8 mouse cellular contexts compared by ENCODE assay signal in the genomic region with DNA sequence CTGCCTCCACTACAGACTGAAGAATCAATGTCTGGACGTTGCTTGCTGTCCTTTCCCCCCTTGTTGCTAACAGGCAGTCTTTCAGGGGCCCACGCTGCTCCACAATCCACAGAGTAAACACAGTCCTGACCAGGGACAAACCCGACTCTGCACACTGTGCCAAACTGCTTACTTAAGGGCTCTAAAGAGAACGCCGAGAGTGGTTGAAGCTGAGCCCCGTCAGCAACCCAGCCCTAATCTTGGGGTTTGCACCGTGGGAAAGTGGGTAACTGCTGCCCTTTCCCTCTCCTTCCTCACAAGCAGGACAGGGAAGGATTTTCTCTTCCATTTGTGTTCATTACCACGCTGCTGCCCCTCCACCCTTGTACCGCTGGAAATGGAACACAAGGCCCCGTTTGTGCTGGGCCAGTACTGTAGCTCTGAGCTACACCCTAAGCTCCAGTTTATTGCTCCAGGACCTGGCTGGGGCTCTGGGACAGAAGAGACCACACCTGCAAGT.
A peak's percentile ranks its signal among the peaks of the same experiment; 100 is the strongest.
DNase-seq lines count a peak whose midpoint lies in the region; ATAC-seq lines count a peak whose summit lies in the region.

No protein-coding gene starts in this region.

- no peak; the same call in 1 of the 2 replicates for ATAC-seq in kidney, embryonic 14.5 days (ENCODE audit: low FRiP score, low TSS enrichment)
- ATAC-seq in embryonic facial prominence, embryonic 11.5 days (replicated peaks; ENCODE audit: insufficient number of reproducible peaks, low FRiP score, low TSS enrichment, low read depth), result no peak
- peak; percentile 69 for ATAC-seq in limb, embryonic 13.5 days (ENCODE audit: low FRiP score, low read depth)
- ATAC-seq in neural tube, embryonic 15.5 days (ENCODE audit: low FRiP score), result peak; percentile 53

- peak overlapping the region; percentile 18; the same call in 1 of the 2 replicates for H3K9ac ChIP-seq in kidney, embryonic 14.5 days (ENCODE audit: low read depth, low read length)
- 0 out of 2 replicates have a peak overlapping the region, but pooled peaks have one; percentile 3 for H3K9ac ChIP-seq in embryonic facial prominence, embryonic 11.5 days (replicated peaks; ENCODE audit: low read length)
- no peak overlapping the region for H3K9ac ChIP-seq in limb, embryonic 13.5 days
- H3K9ac ChIP-seq in neural tube, embryonic 15.5 days (replicated peaks), result no peak overlapping the region

- H3K36me3 ChIP-seq in kidney, embryonic 14.5 days (ENCODE audit: control insufficient read depth, insufficient read depth, low read length), result no peaks in the 10 kb centered on the region
- H3K36me3 ChIP-seq in embryonic facial prominence, embryonic 11.5 days (replicated peaks; ENCODE audit: control insufficient read depth, insufficient read depth, low read depth, low read length), result no peaks in the 10 kb centered on the region
- no peaks in the 10 kb centered on the region for H3K36me3 ChIP-seq in limb, embryonic 13.5 days
- H3K36me3 ChIP-seq in neural tube, embryonic 15.5 days, result no peaks in the 10 kb centered on the region

- DNase-seq in kidney, postnatal 14 days, result no peak
- DNase-seq in embryonic facial prominence, embryonic 11.5 days (ENCODE audit: low spot score), result peak; percentile 17
- DNase-seq in left cerebral cortex, adult 8-10 months (ENCODE audit: low spot score in 2 of 2), result no peak
- no peak for DNase-seq in frontal cortex, postnatal 36 days (ENCODE audit: low spot score in 2 of 2)
- no peak for DNase-seq in spleen, adult 18-20 months

- H3K4me1 ChIP-seq in kidney, embryonic 14.5 days (ENCODE audit: control insufficient read depth, insufficient read depth, low read length), result peaks cover 36% of the 10 kb centered on the region
- peaks cover 5% of the 10 kb centered on the region; the same call in 1 of the 2 replicates for H3K4me1 ChIP-seq in embryonic facial prominence, embryonic 11.5 days (ENCODE audit: control insufficient read depth, insufficient read depth, low read length)
- peaks cover 48% of the 10 kb centered on the region for H3K4me1 ChIP-seq in limb, embryonic 13.5 days
- H3K4me1 ChIP-seq in neural tube, embryonic 15.5 days, result peaks cover 35% of the 10 kb centered on the region

- H3K27ac ChIP-seq in kidney, embryonic 14.5 days (ENCODE audit: low read depth, low read length), result peak overlapping the region; percentile 95
- H3K27ac ChIP-seq in embryonic facial prominence, embryonic 11.5 days (replicated peaks; ENCODE audit: low read depth, low read length), result peak overlapping the region; percentile 66
- H3K27ac ChIP-seq in limb, embryonic 13.5 days, result peak overlapping the region; percentile 89
- peak overlapping the region; percentile 66 for H3K27ac ChIP-seq in neural tube, embryonic 15.5 days (replicated peaks)

- H3K9me3 ChIP-seq in kidney, embryonic 14.5 days (ENCODE audit: control insufficient read depth, low read length), result no peaks in the 10 kb centered on the region
- H3K9me3 ChIP-seq in embryonic facial prominence, embryonic 11.5 days (replicated peaks; ENCODE audit: control insufficient read depth, low read length), result no peaks in the 10 kb centered on the region
- H3K9me3 ChIP-seq in limb, embryonic 13.5 days, result no peaks in the 10 kb centered on the region
- H3K9me3 ChIP-seq in neural tube, embryonic 15.5 days (replicated peaks), result no peaks in the 10 kb centered on the region

- no peak overlapping the region for H3K4me3 ChIP-seq in kidney, embryonic 14.5 days (ENCODE audit: low read length)
- no peak overlapping the region for H3K4me3 ChIP-seq in embryonic facial prominence, embryonic 11.5 days (ENCODE audit: low read depth, low read length)
- H3K4me3 ChIP-seq in limb, embryonic 13.5 days, result no peak overlapping the region
- H3K4me3 ChIP-seq in neural tube, embryonic 15.5 days (replicated peaks), result no peak overlapping the region

- H3K4me2 ChIP-seq in kidney, embryonic 14.5 days (replicated peaks; ENCODE audit: low read depth, low read length), result no peak overlapping the region; the same call in 1 of the 2 replicates
- no peak overlapping the region for H3K4me2 ChIP-seq in embryonic facial prominence, embryonic 11.5 days (ENCODE audit: low read depth, low read length)
- peak overlapping the region; percentile 39 for H3K4me2 ChIP-seq in limb, embryonic 13.5 days (replicated peaks)
- peak overlapping the region; percentile 5; the same call in 1 of the 2 replicates for H3K4me2 ChIP-seq in neural tube, embryonic 15.5 days

- H3K27me3 ChIP-seq in kidney, embryonic 14.5 days (ENCODE audit: control insufficient read depth, insufficient read depth, low read length), result no peaks in the 10 kb centered on the region
- no peaks in the 10 kb centered on the region for H3K27me3 ChIP-seq in embryonic facial prominence, embryonic 11.5 days (ENCODE audit: control insufficient read depth, insufficient read depth, low read length)
- H3K27me3 ChIP-seq in limb, embryonic 13.5 days, result no peaks in the 10 kb centered on the region
- 0 out of 2 replicates have a peak, but pooled peaks cover 3% of the 10 kb centered on the region for H3K27me3 ChIP-seq in neural tube, embryonic 15.5 days (replicated peaks)

- 20% methylated on average over 10 of the region's 10 CpGs for WGBS in kidney, embryonic 14.5 days
- 18% methylated on average over 10 of the region's 10 CpGs for WGBS in embryonic facial prominence, embryonic 11.5 days
- WGBS in limb, embryonic 13.5 days, result 28% methylated on average over 10 of the region's 10 CpGs
- WGBS in neural tube, embryonic 15.5 days, result 46% methylated on average over 10 of the region's 10 CpGs

Comparison
In these comparisons a context has a peak if more than half of its experiments do, and no peak if none do; other contexts are left out.
1. ATAC-seq: peak in limb, embryonic 13.5 days (single experiment) and neural tube, embryonic 15.5 days (single experiment); none in kidney, embryonic 14.5 days (single experiment) and embryonic facial prominence, embryonic 11.5 days (single experiment).
2. H3K4me2 ChIP-seq: peak in limb, embryonic 13.5 days (single experiment) and neural tube, embryonic 15.5 days (single experiment); none in kidney, embryonic 14.5 days (single experiment) and embryonic facial prominence, embryonic 11.5 days (single experiment).
3. H3K9ac ChIP-seq: peak in kidney, embryonic 14.5 days (single experiment) and embryonic facial prominence, embryonic 11.5 days (single experiment); none in limb, embryonic 13.5 days (single experiment) and neural tube, embryonic 15.5 days (single experiment).
4. Peak in every context shown above with its lines, with median percentiles within 50 percentile points of each other: H3K27ac ChIP-seq.